Mouse (Mus musculus) CH12F3 (cell line): Measurements from ENCODE around the gene Gigyf1.

Experiments used
- in situ Hi-C: fragments of 300-500 bp; cut with MboI; formaldehyde crosslinking; loops from 2 replicates; pipeline ENCODE4 v1.14.3; 2020; ENCODE audit warnings: low sequenced_read_pairs

Gene Gigyf1

DNA sequence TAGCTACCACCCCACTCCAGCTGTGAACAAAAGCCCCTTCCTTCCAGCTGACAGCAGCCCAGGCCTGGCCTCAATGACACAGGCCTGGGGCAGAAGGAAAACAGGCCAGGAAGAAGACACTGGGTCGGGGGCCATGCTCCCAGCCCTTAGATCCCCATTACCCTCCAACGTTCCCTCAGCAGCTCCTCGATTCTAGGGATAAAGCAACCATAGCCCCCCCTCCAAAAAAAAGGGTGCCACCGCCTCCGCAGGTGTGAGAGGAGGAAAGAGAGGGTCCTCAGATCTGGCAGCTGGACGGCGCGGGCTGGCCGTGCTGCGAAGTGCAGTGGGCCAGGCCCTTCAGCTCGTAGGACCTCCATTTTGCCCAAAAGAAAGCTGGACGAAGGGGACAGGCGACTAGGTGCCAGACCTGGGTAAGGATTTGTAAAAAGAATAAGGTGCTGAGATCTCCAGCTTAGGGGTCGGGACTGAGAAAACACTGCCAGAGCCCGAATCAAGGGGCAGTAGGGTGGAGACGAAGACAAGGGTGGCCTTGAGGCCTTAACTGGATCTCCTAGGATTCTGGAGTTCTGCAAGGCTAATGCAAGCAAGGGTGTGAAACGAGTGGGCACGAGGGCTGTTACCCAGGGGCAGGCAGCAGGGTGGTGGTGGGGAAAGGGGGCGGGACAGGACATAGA, 13.9 kb downstream of the Gigyf1 start:
- in situ Hi-C loops, result loop anchor here (25.0 kb wide), 1 partner anchor 230 kb away; no protein-coding TSS in a partner anchor

DNA sequence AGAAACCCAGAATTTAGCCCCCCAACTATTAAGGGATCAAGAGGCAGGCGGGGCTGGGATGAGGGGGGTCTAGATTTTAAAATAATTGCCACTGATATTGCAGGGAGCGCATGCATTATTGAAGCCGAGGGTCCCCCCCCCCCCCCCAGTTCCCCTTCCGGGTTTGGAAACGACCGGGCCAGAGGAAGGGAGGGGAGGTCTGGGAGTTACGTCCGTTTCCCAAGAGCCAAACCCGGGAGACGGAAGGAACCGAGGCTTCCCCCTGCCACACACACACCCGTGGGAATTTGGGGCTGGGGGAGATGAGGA, 14.4 kb downstream of the Gigyf1 start:
- in situ Hi-C loops, result loop anchor here (25.0 kb wide), 1 partner anchor 230 kb away; no protein-coding TSS in a partner anchor

DNA sequence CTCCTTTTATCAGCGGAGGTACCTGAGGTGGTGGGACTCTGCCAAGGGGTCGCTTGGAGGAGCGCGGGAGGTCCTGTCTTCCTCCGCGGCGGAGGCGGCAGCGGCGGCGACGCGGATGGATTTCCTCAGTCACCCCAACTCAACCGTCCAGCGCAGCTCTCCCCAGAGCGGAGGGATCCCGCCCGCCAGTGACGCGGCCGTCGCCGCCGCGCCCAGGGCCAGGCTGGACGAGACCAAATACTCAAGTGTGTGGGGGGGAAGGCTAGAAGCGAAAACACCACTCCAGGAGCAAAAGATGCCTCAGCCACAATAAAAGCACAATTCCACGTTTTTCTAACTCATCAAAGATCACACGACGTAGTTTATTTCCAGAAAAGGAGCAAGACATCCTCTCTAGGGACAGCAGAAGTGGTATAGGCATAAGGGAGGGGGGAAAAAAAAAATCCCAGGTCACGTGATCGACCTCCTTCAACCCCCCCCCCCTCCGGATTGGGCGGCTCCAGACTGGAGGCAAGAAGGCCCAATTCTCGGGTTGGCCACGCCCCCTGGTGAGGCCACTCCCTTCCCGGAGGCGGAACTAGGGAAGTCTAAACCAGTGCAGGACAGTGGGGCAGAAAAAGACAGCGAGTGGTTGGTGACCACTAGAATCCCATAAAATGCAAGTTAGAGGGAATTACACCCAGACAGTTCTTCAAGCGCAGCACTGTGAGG, 14.9 kb downstream of the Gigyf1 start, which contains the start of the genes Epo and Gnb2:
Gene Epo (minus strand): TSS at position 126 of the 711 bp plus-strand sequence.
Gene Gnb2 (minus strand): TSS at position 394 of the 711 bp plus-strand sequence.
- in situ Hi-C loops, result loop anchor here (25.0 kb wide), 1 partner anchor 229 kb away; no protein-coding TSS in a partner anchor

DNA sequence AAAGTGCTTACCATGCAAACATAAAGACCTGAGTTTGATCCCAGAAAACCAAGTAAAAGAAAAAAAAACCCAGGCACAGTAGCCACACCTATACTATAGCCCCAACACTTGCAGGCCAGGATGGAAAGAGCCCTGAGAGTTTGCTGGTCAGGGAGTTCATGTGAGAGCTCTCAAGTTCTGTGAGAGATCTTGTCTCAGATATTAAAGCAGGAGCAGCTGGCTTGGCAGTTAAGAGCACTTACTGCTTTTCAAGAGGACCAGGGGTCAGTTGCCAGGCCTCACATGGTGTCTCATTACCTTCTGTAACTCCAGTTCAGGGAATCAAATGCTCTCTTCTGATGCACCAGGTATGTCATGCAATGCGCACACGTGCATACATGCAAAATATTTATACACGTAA, 16.4 kb downstream of the Gigyf1 start:
- in situ Hi-C loops, result loop anchor here (25.0 kb wide), 1 partner anchor 228 kb away; no protein-coding TSS in a partner anchor

DNA sequence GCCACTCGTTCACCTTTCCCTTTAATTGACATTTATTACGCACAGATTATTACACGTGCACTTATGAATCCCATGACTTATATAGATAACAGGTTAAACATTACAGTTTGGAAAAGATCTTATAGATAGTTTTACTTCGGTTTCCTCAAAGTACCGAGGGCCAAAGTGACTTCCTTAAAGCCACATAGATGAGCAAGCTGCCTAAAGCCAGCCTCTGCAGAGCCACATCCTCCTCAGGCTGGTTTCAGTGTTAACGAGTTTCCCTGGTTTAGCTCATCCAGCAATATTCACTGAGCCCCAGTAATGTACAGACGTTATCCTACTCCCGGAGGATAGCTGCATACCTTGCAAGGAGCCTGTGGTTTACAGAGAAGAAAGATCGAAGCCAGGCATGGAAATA, 17.0 kb downstream of the Gigyf1 start:
- in situ Hi-C loops, result loop anchor here (25.0 kb wide), 1 partner anchor 227 kb away; no protein-coding TSS in a partner anchor

DNA sequence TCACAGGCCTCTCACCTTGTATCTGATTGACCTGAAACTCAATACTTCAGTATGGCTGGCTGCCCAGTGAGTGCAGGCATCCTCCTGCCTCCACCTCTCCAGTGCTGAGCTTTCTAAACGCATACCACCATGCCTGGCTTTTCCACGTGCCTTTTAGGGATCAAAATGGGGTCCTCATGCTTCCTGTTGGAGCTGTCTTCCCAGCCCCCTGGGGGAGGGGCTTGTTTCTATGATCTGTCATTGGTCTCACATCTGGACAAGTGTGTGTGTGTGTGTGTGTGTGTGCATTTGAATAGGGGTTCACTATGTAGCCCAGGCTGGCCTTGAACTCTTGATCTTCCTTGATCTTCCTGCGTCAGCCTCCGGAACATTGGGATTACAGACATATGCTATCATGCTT, 19.1 kb downstream of the Gigyf1 start:
- in situ Hi-C loops, result loop anchor here (25.0 kb wide), 1 partner anchor 225 kb away; no protein-coding TSS in a partner anchor

DNA sequence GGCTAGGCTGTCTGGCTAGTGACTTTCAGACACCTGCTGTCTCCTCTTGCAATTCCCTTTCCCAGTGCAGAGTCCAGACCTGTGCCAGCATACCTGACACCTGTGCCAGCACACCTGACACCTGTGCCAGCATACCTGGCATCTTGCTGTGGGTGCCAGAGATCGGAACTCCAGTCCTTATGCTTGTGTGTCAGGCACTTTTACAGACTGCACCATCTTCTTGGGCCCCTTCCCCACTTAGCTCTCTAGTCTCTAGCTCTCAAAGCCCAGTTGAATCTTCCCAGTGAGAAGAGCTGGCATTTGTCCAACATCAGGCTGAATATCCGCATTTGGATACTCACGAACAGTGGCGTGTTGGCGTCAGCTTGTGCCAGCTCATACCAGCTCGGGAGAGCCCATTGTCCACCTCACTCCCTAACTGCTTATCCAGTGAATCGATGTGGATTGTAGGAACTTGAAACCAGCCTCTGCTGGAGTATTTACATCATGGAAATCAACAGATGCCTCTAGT, 21.0 kb downstream of the Gigyf1 start:
- in situ Hi-C loops, result loop anchor here (25.0 kb wide), 1 partner anchor 223 kb away; no protein-coding TSS in a partner anchor

DNA sequence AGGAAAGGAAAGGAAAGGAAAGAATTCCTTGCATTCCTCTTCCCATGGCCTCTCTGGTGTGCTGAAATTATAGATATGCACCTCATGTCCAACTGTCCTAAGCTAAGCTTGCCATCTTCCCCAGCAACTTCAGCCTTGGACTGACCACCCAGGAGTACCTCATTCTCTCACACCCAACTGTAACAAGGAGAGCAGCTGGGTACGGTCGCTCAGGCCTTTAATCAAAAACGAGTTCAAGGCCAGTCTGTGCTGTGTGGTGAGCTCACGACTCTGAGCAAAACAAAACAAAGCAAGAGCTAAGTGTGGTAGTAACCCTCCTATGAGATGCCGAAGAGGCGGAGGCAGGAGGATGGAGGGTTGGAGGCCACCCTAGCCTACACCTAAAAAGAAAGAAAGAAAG, 22.6 kb downstream of the Gigyf1 start:
- in situ Hi-C loops, result loop anchor here (25.0 kb wide), 1 partner anchor 221 kb away; no protein-coding TSS in a partner anchor

DNA sequence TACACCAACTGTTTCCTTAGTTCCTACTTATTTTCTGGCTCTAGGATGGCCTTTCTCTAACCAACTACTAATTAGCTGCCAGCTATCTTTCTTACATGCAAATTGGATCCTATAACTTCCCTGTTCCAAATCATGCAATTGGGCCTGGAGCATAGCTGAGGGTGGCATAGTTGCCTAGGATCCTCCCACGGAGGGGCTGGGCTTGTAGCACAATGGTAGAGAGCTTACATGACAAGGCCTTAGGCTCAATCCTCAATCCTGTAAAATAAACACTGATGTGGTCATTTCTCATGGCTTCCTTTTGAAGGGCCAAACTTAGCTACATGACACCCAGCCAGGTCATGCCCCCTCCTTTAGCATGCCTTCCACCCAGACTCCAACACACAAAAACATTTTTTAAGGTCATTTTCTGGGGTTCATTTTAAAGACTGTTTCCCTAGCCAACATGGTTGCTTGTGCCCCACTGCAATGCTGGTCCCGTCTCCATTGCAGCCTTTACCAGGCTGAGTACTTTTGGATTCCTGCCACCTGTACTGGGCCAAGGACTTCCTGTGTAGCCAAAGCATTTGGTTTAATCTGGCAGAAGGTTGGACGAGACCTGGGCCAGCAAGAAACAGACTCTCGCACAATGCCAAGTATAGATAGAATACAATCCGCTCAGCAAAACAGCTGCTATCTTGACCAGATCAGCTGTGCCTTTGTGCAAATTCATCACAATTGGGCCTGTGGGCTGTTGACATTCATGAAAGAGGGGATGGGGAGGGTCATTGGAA, 23.6 kb downstream of the Gigyf1 start:
- in situ Hi-C loops, result loop anchor here (25.0 kb wide), 1 partner anchor 220 kb away; no protein-coding TSS in a partner anchor

DNA sequence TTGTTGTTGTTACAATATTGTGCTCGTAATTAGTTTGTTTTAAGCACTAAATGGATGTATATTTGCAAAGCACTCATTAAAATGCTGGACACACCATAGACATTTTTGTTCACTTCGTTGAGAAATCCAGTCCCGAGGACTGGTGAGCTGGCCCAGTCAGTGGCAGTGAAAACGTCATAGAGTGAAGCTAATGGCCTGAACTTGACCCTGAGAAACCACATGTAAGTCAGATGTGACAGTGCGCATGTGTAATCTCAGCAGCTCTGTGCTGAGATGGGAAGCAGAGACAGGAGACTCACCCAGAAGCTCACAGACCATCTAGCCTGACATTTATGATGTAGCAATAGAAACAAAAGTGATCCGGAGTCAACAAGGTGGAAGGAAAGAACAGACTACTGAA, 26.6 kb downstream of the Gigyf1 start:
- in situ Hi-C loops, result loop anchor here (25.0 kb wide), 1 partner anchor 217 kb away; no protein-coding TSS in a partner anchor

DNA sequence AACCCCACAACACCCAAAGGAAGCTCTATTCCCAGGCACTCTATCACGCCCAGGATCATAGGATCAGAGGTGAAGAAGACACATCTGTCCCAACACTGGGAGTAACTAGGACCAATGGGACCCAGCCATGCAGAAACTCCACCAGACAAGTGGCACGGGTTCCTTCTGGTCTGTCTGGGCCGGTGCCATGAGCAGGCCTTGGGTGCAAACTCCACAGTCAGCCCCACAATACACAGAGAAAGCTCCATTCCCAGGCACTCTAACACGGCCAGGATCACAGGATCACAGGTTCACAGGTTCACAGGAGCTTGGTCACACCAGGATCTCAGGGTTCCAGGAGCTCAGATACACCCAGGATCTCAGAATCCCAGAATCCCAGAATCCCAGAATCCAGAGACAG, 27.2 kb downstream of the Gigyf1 start:
- in situ Hi-C loops, result loop anchor here (25.0 kb wide), 1 partner anchor 217 kb away; no protein-coding TSS in a partner anchor

DNA sequence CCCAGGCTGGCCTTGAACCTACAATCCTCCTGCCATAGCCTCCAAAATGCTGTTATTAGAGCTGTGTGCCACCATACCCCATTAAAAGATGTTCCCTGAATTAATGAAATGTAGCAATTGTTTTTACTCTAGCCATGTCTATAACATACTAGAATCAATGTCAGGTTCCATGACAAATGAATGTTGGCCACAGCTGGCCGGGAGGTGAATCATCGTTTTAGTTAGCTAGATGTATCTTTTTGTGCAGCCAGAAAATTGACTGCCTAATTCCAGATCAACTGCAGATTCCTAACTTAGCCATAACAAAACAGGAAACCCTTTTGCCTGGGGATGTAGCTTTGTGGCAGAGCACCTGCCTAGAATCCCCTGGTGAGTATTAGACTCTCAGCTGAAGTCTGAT, 31.5 kb downstream of the Gigyf1 start:
- in situ Hi-C loops, result loop anchor here (25.0 kb wide), 1 partner anchor 212 kb away; no protein-coding TSS in a partner anchor

DNA sequence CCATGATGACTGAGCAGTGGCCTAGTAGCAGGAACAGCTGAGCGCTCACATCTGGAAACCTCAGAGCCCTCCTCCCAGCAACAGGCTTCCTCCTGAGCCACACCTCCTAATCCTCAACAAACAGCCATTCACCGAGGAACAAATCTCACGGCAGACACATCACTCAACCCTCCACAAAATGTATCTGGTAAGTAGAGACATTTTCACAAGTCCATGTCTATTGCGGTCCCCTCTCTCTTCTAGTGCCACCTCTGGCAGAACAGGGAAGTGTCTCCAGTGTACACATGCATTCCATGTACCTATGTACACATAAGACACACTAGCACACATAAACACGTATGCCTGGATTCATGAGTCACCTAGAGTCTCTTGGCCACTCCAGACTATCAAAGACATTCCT, 32.8 kb downstream of the Gigyf1 start:
- in situ Hi-C loops, result no loop called here

DNA sequence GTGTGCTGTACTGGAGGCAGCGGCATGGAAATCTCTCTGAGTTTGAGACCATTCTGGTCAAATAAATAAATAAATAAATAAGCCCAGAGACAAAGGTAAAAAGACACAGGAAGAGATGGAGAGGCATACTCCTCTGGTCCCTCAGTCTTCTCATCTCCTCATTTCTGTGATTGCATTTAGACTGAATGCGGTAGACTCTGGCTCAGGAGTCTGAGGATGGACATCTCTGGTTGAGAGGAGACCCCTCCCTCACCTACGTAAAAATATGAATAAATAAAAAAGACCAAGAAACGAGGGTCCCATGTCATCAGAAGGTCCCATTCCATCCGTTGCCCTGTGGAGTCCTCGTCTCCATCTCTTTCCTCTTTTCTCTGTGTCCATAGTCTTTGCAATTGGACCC, 34.7 kb downstream of the Gigyf1 start:
- in situ Hi-C loops, result no loop called here

DNA sequence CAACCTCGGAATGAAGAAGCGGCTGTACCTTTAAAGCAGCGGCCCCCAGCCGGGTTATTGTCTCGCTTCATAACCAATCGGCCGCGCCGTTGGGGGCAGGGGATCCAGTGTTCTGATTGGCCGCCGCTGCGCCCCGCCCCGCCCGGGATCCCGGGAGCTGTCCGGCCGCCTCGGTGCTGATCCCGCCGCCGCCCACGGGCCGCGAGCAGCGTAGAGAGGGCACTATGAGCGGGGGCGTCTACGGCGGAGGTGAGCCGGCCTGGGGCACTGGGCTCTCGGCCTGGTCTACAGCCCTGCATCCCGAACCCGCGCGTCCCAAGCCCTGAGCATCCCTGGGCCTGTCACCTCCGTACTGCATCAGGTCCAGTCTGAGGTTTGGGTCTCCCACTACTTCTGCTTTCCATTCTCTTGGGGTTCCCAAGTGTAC, 35.1 kb downstream of the Gigyf1 start, which contains the start of gene Actl6b:
Gene Actl6b (plus strand): TSS at position 107 of the 427 bp plus-strand sequence.
- in situ Hi-C loops, result no loop called here

DNA sequence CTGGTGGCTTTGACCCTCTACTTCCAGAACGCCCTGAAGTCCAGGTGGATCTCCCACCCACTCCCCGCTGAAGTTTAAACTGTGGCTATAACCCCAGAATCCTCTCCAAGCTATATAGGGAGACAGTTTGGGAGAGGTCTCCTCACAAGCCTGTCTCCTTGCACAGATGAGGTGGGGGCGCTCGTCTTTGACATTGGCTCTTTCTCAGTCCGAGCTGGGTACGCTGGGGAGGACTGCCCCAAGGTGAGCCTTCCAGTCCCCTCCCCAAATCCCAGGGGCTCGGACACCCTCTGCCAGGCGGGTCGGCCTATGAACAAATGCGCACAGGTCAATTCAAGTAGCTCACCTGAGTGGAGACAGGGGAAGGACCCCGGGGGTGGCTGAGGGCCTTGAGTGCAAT, 35.5 kb downstream of the Gigyf1 start:
- in situ Hi-C loops, result no loop called here

DNA sequence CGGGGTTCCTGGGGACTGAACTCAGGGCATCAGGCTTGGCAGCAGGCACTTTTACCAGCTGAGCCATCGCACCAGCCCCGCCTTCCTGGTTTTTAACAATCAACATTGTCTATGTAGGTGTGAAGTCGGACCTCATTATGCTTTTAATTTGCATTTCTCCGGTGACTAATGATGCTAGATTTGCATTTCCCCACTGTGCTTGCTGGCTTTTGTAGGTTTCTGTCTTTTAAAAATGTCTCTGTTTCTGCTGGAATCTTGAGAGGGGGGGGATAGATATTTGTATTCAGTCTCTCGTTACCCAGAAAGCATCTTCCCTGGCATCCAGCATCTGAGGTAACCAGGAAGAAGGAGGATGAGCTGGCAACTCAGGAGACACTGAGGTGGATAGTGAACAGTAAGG, 43.2 kb downstream of the Gigyf1 start:
- in situ Hi-C loops, result no loop called here

DNA sequence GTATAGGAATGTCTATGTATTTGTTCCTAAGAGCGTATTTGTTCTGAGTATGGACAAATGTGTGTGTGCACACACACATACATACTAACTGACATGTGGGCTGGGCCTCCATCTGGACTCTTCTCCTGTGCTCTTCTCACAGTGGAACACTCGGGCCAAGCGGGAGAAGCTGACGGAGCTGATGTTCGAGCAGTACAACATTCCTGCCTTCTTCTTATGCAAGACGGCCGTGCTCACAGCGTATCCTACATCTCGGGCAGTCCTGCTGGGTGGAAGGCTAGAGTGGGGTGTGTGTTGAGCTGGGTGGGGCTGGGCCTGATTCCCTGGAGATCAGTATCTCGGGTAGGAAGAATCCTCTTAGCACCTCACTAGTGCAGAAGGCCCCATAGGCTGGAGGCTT, 44.6 kb downstream of the Gigyf1 start:
- in situ Hi-C loops, result no loop called here

DNA sequence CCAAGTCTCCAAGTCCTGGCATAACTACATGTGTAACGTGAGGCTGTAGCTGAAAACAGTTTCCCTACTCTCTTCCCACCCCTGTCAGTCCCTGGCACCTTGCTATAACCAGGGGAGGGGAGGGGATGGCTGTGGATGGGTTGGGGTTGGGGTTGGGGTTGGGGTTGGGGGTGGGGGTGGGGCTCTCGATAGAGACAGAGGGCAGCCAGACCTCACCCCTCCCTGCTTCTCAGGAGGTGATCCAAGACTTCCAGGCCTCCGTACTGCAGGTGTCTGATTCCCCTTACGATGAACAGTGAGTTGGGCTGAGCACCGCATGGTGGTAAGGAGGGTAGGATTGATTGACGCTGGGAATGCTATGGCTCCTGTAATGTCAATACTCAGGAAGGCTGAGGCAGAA, 47.4 kb downstream of the Gigyf1 start:
- in situ Hi-C loops, result no loop called here

DNA sequence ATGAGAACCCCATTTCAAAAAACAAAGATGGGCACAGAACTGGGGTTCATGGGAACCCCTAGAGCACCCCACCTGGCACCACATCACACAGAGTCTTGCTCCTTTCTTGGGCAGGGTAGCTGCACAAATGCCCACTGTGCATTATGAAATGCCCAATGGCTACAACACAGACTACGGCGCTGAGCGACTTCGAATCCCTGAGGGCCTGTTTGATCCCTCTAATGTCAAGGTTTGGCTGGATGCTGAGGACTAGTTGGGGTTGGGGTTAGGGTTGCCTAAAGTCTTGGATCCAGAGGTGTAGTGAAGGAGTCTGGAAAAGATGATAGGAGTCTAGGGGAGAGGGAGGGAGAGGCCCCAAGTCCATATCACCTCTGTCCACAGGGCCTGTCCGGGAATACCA, 48.1 kb downstream of the Gigyf1 start:
- in situ Hi-C loops, result no loop called here
